Mouse (Mus musculus): ENCODE measurements around the gene Prss36.
"Not testable (repeated sequence)": the region's sequence is repeated elsewhere in the genome, so short reads cannot be mapped to it uniquely, and the experiment has no call there.

Prss36 gene

GRCm38 (mm10) chr7:127907939-127908338 is 38.6 kb downstream of the Prss36 start:
- DNase-seq (ENCODE audit: low read depth, low spot score): no peak

GRCm38 (mm10) chr7:127903971-127904796 is 42.3 kb downstream of the Prss36 start, which contains the start of gene Bckdk:
Gene Bckdk (plus strand): TSS chr7:127904082.
- peak; percentile 88 for DNase-seq (ENCODE audit: low read depth, low spot score)

GRCm38 (mm10) chr7:127901772-127902171 is 44.8 kb downstream of the Prss36 start:
- no peak for DNase-seq (ENCODE audit: low read depth, low spot score)

- no peak for DNase-seq (ENCODE audit: low read depth, low spot score)
Observed at GRCm38 (mm10) chr7:127899997-127900396, 46.5 kb downstream of the Prss36 start.

GRCm38 (mm10) chr7:127898179-127898956 is 48.2 kb downstream of the Prss36 start:
- DNase-seq (ENCODE audit: low read depth, low spot score): no peak

- no peak for DNase-seq (ENCODE audit: low read depth, low spot score)
Observed at GRCm38 (mm10) chr7:127897542-127897941, 49.0 kb downstream of the Prss36 start.

- peak; percentile 58 for DNase-seq (ENCODE audit: low read depth, low spot score)
Observed at GRCm38 (mm10) chr7:127896384-127896783, 50.1 kb downstream of the Prss36 start.

- not testable (repeated sequence) for DNase-seq (ENCODE audit: low read depth, low spot score)
Observed at GRCm38 (mm10) chr7:127895891-127896290, 50.6 kb downstream of the Prss36 start.

- peak; percentile 95 for DNase-seq (ENCODE audit: low read depth, low spot score)
Observed at GRCm38 (mm10) chr7:127895442-127895841, 51.1 kb downstream of the Prss36 start, which contains the start of the genes Gm21974 and Vkorc1. Gene Gm21974 (minus strand): TSS chr7:127895454. Gene Vkorc1 (minus strand): TSS chr7:127895617.

- no peak for DNase-seq (ENCODE audit: low read depth, low spot score)
Observed at GRCm38 (mm10) chr7:127894480-127894879, 52.0 kb downstream of the Prss36 start.

- no peak for DNase-seq (ENCODE audit: low read depth, low spot score)
Observed at GRCm38 (mm10) chr7:127890798-127891197, 55.7 kb downstream of the Prss36 start, which contains the start of gene Prss53. Gene Prss53 (minus strand): TSS chr7:127890970.

GRCm38 (mm10) chr7:127888821-127889220 is 57.7 kb downstream of the Prss36 start:
- DNase-seq (ENCODE audit: low read depth, low spot score): no peak

- DNase-seq (ENCODE audit: low read depth, low spot score): no peak
Observed at GRCm38 (mm10) chr7:127887781-127888180, 58.7 kb downstream of the Prss36 start.

GRCm38 (mm10) chr7:127887191-127887590 is 59.3 kb downstream of the Prss36 start:
- DNase-seq (ENCODE audit: low read depth, low spot score): no peak

- no peak for DNase-seq (ENCODE audit: low read depth, low spot score)
Observed at GRCm38 (mm10) chr7:127886551-127886950, 60.0 kb downstream of the Prss36 start.

- peak; percentile 65 for DNase-seq (ENCODE audit: low read depth, low spot score)
Observed at GRCm38 (mm10) chr7:127885951-127886350, 60.6 kb downstream of the Prss36 start.
